Mouse (Mus musculus) forebrain, embryonic 16.5 days (tissue): ENCODE results near the gene Adrb1. TPM values are rescaled to one million over a fixed set of nuclear protein-coding genes. Genes with fewer than 3 reads are reported as not detected.

Experiments used
- ATAC-seq: fragments of 200-750 bp; cut with Nextera tagmentation; 2 replicates; pipeline ENCODE4 v1.8.0; 2017; ENCODE audit warnings: mild to moderate bottlenecking, moderate library complexity
- H3K27ac ChIP-seq: fragments of 300-500 bp; sonication (generic); 2 replicates; pipeline ENCODE4 v1.5.1; 2014; ENCODE audit warnings: low read length, control low read depth
- H3K27me3 ChIP-seq: fragments of 300-500 bp; sonication (generic); replicated peaks from 2 replicates; pipeline ENCODE4 v1.6.1; 2014; ENCODE audit warnings: low read length; ENCODE audit not compliant: control insufficient read depth, insufficient read depth
- H3K36me3 ChIP-seq: fragments of 300-500 bp; sonication (generic); 2 replicates; pipeline ENCODE4 v1.6.1; 2014; ENCODE audit not compliant: control insufficient read depth, insufficient read depth
- H3K4me1 ChIP-seq: fragments of 300-500 bp; sonication (generic); replicated peaks from 2 replicates; pipeline ENCODE4 v1.6.1; 2014; ENCODE audit warnings: low read length; ENCODE audit not compliant: control insufficient read depth, insufficient read depth
- H3K4me2 ChIP-seq: fragments of 300-500 bp; sonication (generic); 2 replicates; pipeline ENCODE4 v1.6.1; 2014; ENCODE audit warnings: mild to moderate bottlenecking, low read length, control low read depth
- H3K4me3 ChIP-seq: fragments of 300-500 bp; sonication (generic); replicated peaks from 2 replicates; pipeline ENCODE4 v1.5.1; 2014; ENCODE audit warnings: mild to moderate bottlenecking, low read length, control low read depth
- H3K9ac ChIP-seq: fragments of 300-500 bp; sonication (generic); replicated peaks from 2 replicates; pipeline ENCODE4 v1.6.1; 2014; ENCODE audit warnings: low read depth, low read length, control low read depth
- H3K9me3 ChIP-seq: fragments of 300-500 bp; sonication (generic); 2 replicates; pipeline ENCODE4 v1.6.1; 2016; ENCODE audit warnings: low read length; ENCODE audit not compliant: control insufficient read depth
- WGBS: fragments of 180-500 bp; shearing (Covaris S2); extraction: QIAGEN DNeasy Blood & Tissue Kit; methylation state at CpG from one replicate; pipeline ENCODE4 v1.1.7; 2014; 5-methylcytosine and 5-hydroxymethylcytosine counted together
- polyA plus RNA-seq: library from polyadenylated mRNA; unstranded; fragments of >200 nt; fragmentation: Nextera tagmentation; extraction: Ambion mirVana; gene quantifications from 2 replicates; pipeline ENCODE4 v1.2.1, GENCODE M21; 2015

Gene Adrb1
- polyA plus RNA-seq, 1 experiment from 2014 or later, result 2.2 TPM

GRCm38 (mm10) chr19:56756412-56756811 lies 34.4 kb downstream of the Adrb1 start:
- Histone ChIP-seq H3K36me3 (no peaks in the 10 kb centered on the region), H3K4me1 (no peaks in the 10 kb centered on the region; the same call in 1 of the 2 replicates), H3K4me2 (no peak overlapping the region), H3K9ac (no peak overlapping the region), H3K27ac (no peak overlapping the region), H3K27me3 (no peaks in the 10 kb centered on the region), H3K4me3 (no peak overlapping the region), H3K9me3 (no peaks in the 10 kb centered on the region)
- ATAC-seq, result no peak
- WGBS, result 90% methylated on average over 10 of the region's 10 CpGs

- Histone ChIP-seq H3K36me3 (no peaks in the 10 kb centered on the region), H3K4me2 (no peak overlapping the region), H3K9ac (no peak overlapping the region), H3K27ac (no peak overlapping the region), H3K9me3 (no peaks in the 10 kb centered on the region), H3K4me3 (no peak overlapping the region), H3K4me1 (no peaks in the 10 kb centered on the region), H3K27me3 (no peaks in the 10 kb centered on the region)
- 98% methylated on average over 2 of the region's 2 CpGs for WGBS
- ATAC-seq, result no peak
These were observed 36.3 kb downstream of the Adrb1 start for GRCm38 (mm10) chr19:56758311-56758710.

- ATAC-seq, result no peak
- H3K9me3 ChIP-seq, result no peaks in the 10 kb centered on the region
- 90% methylated on average over 4 of the region's 4 CpGs for WGBS
- H3K27ac ChIP-seq, result no peak overlapping the region
- no peaks in the 10 kb centered on the region for H3K4me1 ChIP-seq
- no peaks in the 10 kb centered on the region for H3K36me3 ChIP-seq
- H3K4me2 ChIP-seq, result no peak overlapping the region
- H3K27me3 ChIP-seq, result no peaks in the 10 kb centered on the region
- no peak overlapping the region for H3K9ac ChIP-seq
- H3K4me3 ChIP-seq, result no peak overlapping the region
These were observed 37.7 kb downstream of the Adrb1 start for GRCm38 (mm10) chr19:56759740-56760139.

- Histone ChIP-seq H3K27ac (no peak overlapping the region), H3K4me3 (no peak overlapping the region), H3K9ac (no peak overlapping the region), H3K4me2 (no peak overlapping the region), H3K36me3 (no peaks in the 10 kb centered on the region), H3K4me1 (no peaks in the 10 kb centered on the region), H3K27me3 (no peaks in the 10 kb centered on the region), H3K9me3 (no peaks in the 10 kb centered on the region)
- WGBS, result 92% methylated on average over 8 of the region's 8 CpGs
- no peak for ATAC-seq
These were observed 38.4 kb downstream of the Adrb1 start for GRCm38 (mm10) chr19:56760306-56760940.

GRCm38 (mm10) chr19:56761096-56761495 lies 39.1 kb downstream of the Adrb1 start:
- 94% methylated on average over 5 of the region's 5 CpGs for WGBS
- Histone ChIP-seq H3K4me1 (no peaks in the 10 kb centered on the region), H3K27ac (no peak overlapping the region), H3K4me2 (no peak overlapping the region), H3K36me3 (no peaks in the 10 kb centered on the region), H3K9me3 (no peaks in the 10 kb centered on the region), H3K27me3 (no peaks in the 10 kb centered on the region), H3K9ac (no peak overlapping the region), H3K4me3 (no peak overlapping the region)
- no peak for ATAC-seq

GRCm38 (mm10) chr19:56761727-56762126 lies 39.7 kb downstream of the Adrb1 start:
- WGBS, result 90% methylated on average over 2 of the region's 2 CpGs
- no peak for ATAC-seq
- no peaks in the 10 kb centered on the region for H3K27me3 ChIP-seq

GRCm38 (mm10) chr19:56762686-56763085 lies 40.7 kb downstream of the Adrb1 start:
- ATAC-seq, result no peak
- 93% methylated on average over 4 of the region's 4 CpGs for WGBS

More at GRCm38 (mm10) chr19:56761727-56762126, 39.7 kb downstream of the Adrb1 start:
- no peaks in the 10 kb centered on the region for H3K36me3 ChIP-seq
- H3K4me2 ChIP-seq, result no peak overlapping the region
- no peak overlapping the region for H3K9ac ChIP-seq
- no peak overlapping the region for H3K27ac ChIP-seq
- H3K9me3 ChIP-seq, result no peaks in the 10 kb centered on the region
- no peak overlapping the region for H3K4me3 ChIP-seq
- no peaks in the 10 kb centered on the region for H3K4me1 ChIP-seq

GRCm38 (mm10) chr19:56769024-56769423 lies 47.0 kb downstream of the Adrb1 start:
- H3K4me1 ChIP-seq, result peaks cover 6% of the 10 kb centered on the region
- H3K27ac ChIP-seq, result no peak overlapping the region
- no peak overlapping the region for H3K9ac ChIP-seq
- H3K9me3 ChIP-seq, result no peaks in the 10 kb centered on the region
- no peaks in the 10 kb centered on the region for H3K27me3 ChIP-seq
- no peak overlapping the region for H3K4me2 ChIP-seq
- no peak overlapping the region for H3K4me3 ChIP-seq
- H3K36me3 ChIP-seq, result no peaks in the 10 kb centered on the region
- WGBS, result 94% methylated on average over 9 of the region's 9 CpGs
- ATAC-seq, result no peak

More at GRCm38 (mm10) chr19:56762686-56763085, 40.7 kb downstream of the Adrb1 start:
- no peaks in the 10 kb centered on the region for H3K9me3 ChIP-seq
- no peaks in the 10 kb centered on the region for H3K36me3 ChIP-seq
- no peaks in the 10 kb centered on the region for H3K27me3 ChIP-seq
- no peak overlapping the region for H3K9ac ChIP-seq
- no peaks in the 10 kb centered on the region for H3K4me1 ChIP-seq
- H3K4me3 ChIP-seq, result no peak overlapping the region
- no peak overlapping the region for H3K27ac ChIP-seq
- H3K4me2 ChIP-seq, result no peak overlapping the region

- no peak for ATAC-seq
- Histone ChIP-seq H3K36me3 (no peaks in the 10 kb centered on the region), H3K9me3 (no peaks in the 10 kb centered on the region), H3K27me3 (peaks cover 11% of the 10 kb centered on the region), H3K4me3 (no peak overlapping the region), H3K4me2 (no peak overlapping the region), H3K4me1 (peaks cover 20% of the 10 kb centered on the region), H3K9ac (no peak overlapping the region), H3K27ac (no peak overlapping the region)
- 51% methylated on average over 7 of the region's 7 CpGs for WGBS
These were observed 50.2 kb downstream of the Adrb1 start for GRCm38 (mm10) chr19:56772158-56772557.
